Mouse (Mus musculus): ENCODE measurements around the gene Mboat7. TPM values are rescaled to one million over a fixed set of nuclear protein-coding genes. Genes with fewer than 3 reads are reported as not detected.

Mboat7 gene
- polyA plus RNA-seq, 1 experiment from 2014 or later = 73.9 TPM

Small RNA genes lying within 50 kb of the gene (microRNA-seq; reads per million reads assigned to microRNA genes)
- 2.4 reads per million, percentile 10 among the genes with 10 or more reads in this experiment for gene Mir3572

Other genes with a start within 250 kb of the Mboat7 start
- 0.12 TPM in 1 of 2 replicates, not detected in the other for gene Tarm1, start 190.9 kb downstream of the Mboat7 start, polyA plus RNA-seq (2015; fragmentation: Nextera tagmentation; extraction: Ambion mirVana)
- gene Oscar, start 77.4 kb downstream of the Mboat7 start, polyA plus RNA-seq (2015; fragmentation: Nextera tagmentation; extraction: Ambion mirVana) = 0.25 and 0.36 TPM in 2 replicates
- gene Ndufa3, start 76.2 kb downstream of the Mboat7 start, polyA plus RNA-seq (2015; fragmentation: Nextera tagmentation; extraction: Ambion mirVana) = 504 and 516 TPM in 2 replicates
- gene Tfpt, start 63.6 kb downstream of the Mboat7 start, polyA plus RNA-seq (2015; fragmentation: Nextera tagmentation; extraction: Ambion mirVana) = 21.4 and 27.7 TPM in 2 replicates
- 115 and 118 TPM in 2 replicates for gene Prpf31, start 63.5 kb downstream of the Mboat7 start, polyA plus RNA-seq (2015; fragmentation: Nextera tagmentation; extraction: Ambion mirVana)
- 65.3 and 71.6 TPM in 2 replicates for gene Cnot3, start 48.3 kb downstream of the Mboat7 start, polyA plus RNA-seq (2015; fragmentation: Nextera tagmentation; extraction: Ambion mirVana)
- gene Leng1, start 27.7 kb downstream of the Mboat7 start, polyA plus RNA-seq (2015; fragmentation: Nextera tagmentation; extraction: Ambion mirVana) = 16.7 and 17.4 TPM in 2 replicates
- 25.3 and 29.1 TPM in 2 replicates for gene Tmc4, start 16.0 kb downstream of the Mboat7 start, polyA plus RNA-seq (2015; fragmentation: Nextera tagmentation; extraction: Ambion mirVana)
- gene Tsen34, start 660 bp downstream of the Mboat7 start, polyA plus RNA-seq (2015; fragmentation: Nextera tagmentation; extraction: Ambion mirVana) = 286 and 341 TPM in 2 replicates
- gene Rps9, start 10.5 kb upstream of the Mboat7 start, polyA plus RNA-seq (2015; fragmentation: Nextera tagmentation; extraction: Ambion mirVana) = 1,357 and 1,383 TPM in 2 replicates
- 0.85 and 0.98 TPM in 2 replicates for gene Pirb, start 26.9 kb upstream of the Mboat7 start, polyA plus RNA-seq (2015; fragmentation: Nextera tagmentation; extraction: Ambion mirVana)
- gene Gm15448, start 132.2 kb upstream of the Mboat7 start, polyA plus RNA-seq (2015; fragmentation: Nextera tagmentation; extraction: Ambion mirVana) = 0.11 TPM in 1 of 2 replicates, not detected in the other
- gene Pira2, start 151.5 kb upstream of the Mboat7 start, polyA plus RNA-seq (2015; fragmentation: Nextera tagmentation; extraction: Ambion mirVana) = 0.13 and 0.21 TPM in 2 replicates
- 0.09 and 0.14 TPM in 2 replicates for gene Gm14548, start 204.6 kb upstream of the Mboat7 start, polyA plus RNA-seq (2015; fragmentation: Nextera tagmentation; extraction: Ambion mirVana)
- gene Lilra6, start 222.0 kb upstream of the Mboat7 start, polyA plus RNA-seq (2015; fragmentation: Nextera tagmentation; extraction: Ambion mirVana) = 0.13 and 0.19 TPM in 2 replicates